Mouse (Mus musculus) hindbrain, postnatal 0 days (tissue): ENCODE results near the gene Wdr46. TPM values are rescaled to one million over a fixed set of nuclear protein-coding genes. Genes with fewer than 3 reads are reported as not detected.
A peak's percentile ranks its signal among the peaks of the same experiment; 100 is the strongest.

Experiments used
- ATAC-seq: fragments of 200-750 bp; cut with Nextera tagmentation; 2 replicates; pipeline ENCODE4 v1.8.0; 2017; ENCODE audit warnings: mild to moderate bottlenecking, moderate TSS enrichment, moderate library complexity
- DNase-seq: peaks from one replicate; pipeline ENCODE4 v3.0.0-alpha.2; 2015; ENCODE audit warnings: low spot score
- H3K27ac ChIP-seq: fragments of 300-500 bp; sonication (generic); 2 replicates; pipeline ENCODE4 v1.5.1; 2014; ENCODE audit warnings: mild to moderate bottlenecking
- H3K27me3 ChIP-seq: fragments of 300-500 bp; sonication (generic); 2 replicates; pipeline ENCODE4 v1.6.1; 2014; ENCODE audit warnings: low read length, mixed read lengths; ENCODE audit not compliant: insufficient read depth
- H3K36me3 ChIP-seq: fragments of 300-500 bp; sonication (generic); 2 replicates; pipeline ENCODE4 v1.6.1; 2014; ENCODE audit warnings: low read length, mixed read lengths; ENCODE audit not compliant: insufficient read depth
- H3K4me1 ChIP-seq: fragments of 300-500 bp; sonication (generic); 2 replicates; pipeline ENCODE4 v1.6.1; 2014; ENCODE audit warnings: antibody characterized with exemption, low read length, mixed read lengths; ENCODE audit not compliant: insufficient read depth
- H3K4me2 ChIP-seq: fragments of 300-500 bp; sonication (generic); 2 replicates; pipeline ENCODE4 v1.6.1; 2014; ENCODE audit warnings: low read depth, mild to moderate bottlenecking, low read length, moderate library complexity, mixed read lengths
- H3K4me3 ChIP-seq: fragments of 300-500 bp; sonication (generic); 2 replicates; pipeline ENCODE4 v1.5.1; 2014; ENCODE audit warnings: low read length
- H3K9ac ChIP-seq: fragments of 300-500 bp; sonication (generic); replicated peaks from 2 replicates; pipeline ENCODE4 v1.6.1; 2014; ENCODE audit warnings: mild to moderate bottlenecking, low read length, moderate library complexity, mixed read lengths
- H3K9me3 ChIP-seq: fragments of 300-500 bp; sonication (generic); 2 replicates; pipeline ENCODE4 v1.6.1; 2016; ENCODE audit warnings: low read length, mixed read lengths
- CTCF ChIP-seq: IDR thresholded peaks from 2 replicates; pipeline ENCODE4 v1.5.1; 2016; ENCODE audit warnings: antibody characterized with exemption, control low read depth, low read depth
- WGBS: fragments of 180-500 bp; shearing (Covaris S2); extraction: QIAGEN DNeasy Blood & Tissue Kit; methylation state at CpG from one replicate; pipeline ENCODE4 v1.1.7; 2014; 5-methylcytosine and 5-hydroxymethylcytosine counted together
- polyA plus RNA-seq: library from polyadenylated mRNA; unstranded; fragments of >200 nt; fragmentation: Nextera tagmentation; extraction: Ambion mirVana; gene quantifications from 2 replicates; pipeline ENCODE4 v1.2.1, GENCODE M21; 2015
- total RNA-seq: library from RNA; depleted of rRNA; stranded (reverse); fragments of >200 nt; gene quantifications from 2 replicates; pipeline ENCODE4 v1.2.3, GENCODE M21; 2014

The Wdr46 gene
- total and polyA plus RNA-seq, 2 experiments from 2014 or later: 16.8 to 17.9 TPM

DNA sequence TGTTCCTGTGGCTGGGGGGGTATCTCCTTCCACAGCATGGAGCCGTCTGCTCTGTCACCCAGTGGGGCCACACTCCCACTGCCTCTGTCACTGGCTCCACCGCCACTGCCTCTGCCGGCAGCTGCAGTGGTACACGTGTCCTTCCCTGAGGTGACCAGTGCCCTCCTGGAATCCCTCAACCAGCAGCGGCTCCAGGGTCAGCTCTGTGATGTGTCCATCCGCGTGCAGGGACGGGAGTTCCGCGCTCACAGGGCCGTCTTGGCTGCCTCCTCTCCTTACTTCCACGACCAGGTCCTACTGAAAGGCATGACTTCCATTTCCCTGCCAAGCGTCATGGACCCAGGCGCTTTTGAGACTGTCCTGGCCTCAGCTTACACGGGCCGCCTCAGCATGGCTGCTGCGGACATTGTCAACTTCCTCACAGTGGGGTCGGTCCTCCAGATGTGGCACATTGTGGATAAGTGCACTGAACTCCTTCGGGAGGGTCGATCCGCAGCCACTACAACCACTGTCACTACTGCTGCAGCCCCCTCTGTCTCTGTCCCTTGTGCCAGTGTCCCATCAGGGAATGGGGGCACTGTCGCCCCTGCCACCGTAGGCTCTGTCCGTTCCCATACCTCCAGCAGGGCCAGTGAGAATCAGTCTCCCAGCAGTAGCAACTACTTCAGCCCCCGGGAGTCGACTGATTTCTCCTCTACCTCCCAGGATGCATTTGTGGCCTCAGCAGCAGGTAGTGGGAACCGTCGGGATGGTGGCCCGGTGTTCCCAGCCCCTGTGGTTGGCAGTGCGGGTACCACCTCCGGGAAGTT, 23.4 kb upstream of the Wdr46 start:
- H3K9ac ChIP-seq: no peak overlapping the region
- H3K9me3 ChIP-seq: no peaks in the 10 kb centered on the region
- no peak for TF ChIP-seq CTCF
- DNase-seq: no peak
- WGBS: 69% methylated on average over 31 of the region's 31 CpGs
- 0 out of 2 replicates have a peak, but pooled peaks cover 5% of the 10 kb centered on the region for H3K4me1 ChIP-seq
- peak overlapping the region; percentile 58 for H3K4me3 ChIP-seq
- H3K4me2 ChIP-seq: peak overlapping the region; percentile 76
- H3K27ac ChIP-seq: no peak overlapping the region
- peaks cover 21% of the 10 kb centered on the region for H3K36me3 ChIP-seq
- ATAC-seq: no peak
- no peaks in the 10 kb centered on the region for H3K27me3 ChIP-seq

DNA sequence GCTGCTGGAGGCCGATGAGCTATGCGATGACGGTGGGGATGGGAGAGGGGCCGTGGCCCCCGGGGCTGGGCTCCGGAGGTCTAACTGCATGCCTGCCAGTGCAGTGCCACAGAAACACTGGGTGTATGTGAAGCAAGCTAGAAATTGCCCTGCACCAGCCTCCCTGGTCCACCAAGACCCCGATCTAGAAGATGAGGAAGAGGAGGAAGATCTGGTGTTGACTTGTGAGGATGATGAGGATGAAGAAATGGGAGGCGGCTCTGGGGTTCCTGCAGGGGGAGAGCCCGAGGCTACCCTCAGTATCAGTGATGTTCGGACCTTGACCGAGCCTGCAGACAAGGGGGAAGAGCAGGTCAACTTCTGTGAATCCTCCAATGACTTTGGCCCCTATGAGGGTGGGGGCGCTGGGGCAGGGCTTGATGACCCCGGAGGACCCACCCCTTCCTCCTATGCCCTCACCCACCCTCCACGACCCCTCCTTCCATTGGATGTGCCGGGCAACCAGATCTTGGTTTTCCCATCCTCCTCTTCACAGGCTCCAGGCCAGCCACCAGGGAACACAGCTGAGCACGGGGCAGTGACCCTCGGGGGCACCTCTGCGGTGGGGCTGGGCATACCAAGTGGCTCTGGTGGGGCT, 22.7 kb upstream of the Wdr46 start:
- no peak overlapping the region for H3K4me2 ChIP-seq
- H3K4me1 ChIP-seq: 0 out of 2 replicates have a peak, but pooled peaks cover 5% of the 10 kb centered on the region
- peaks cover 16% of the 10 kb centered on the region; the same call in 1 of the 2 replicates for H3K36me3 ChIP-seq
- 83% methylated on average over 18 of the region's 18 CpGs for WGBS
- no peak for TF ChIP-seq CTCF
- ATAC-seq: no peak
- DNase-seq: no peak
- H3K27ac ChIP-seq: no peak overlapping the region
- no peak overlapping the region for H3K9ac ChIP-seq
- H3K27me3 ChIP-seq: no peaks in the 10 kb centered on the region
- H3K9me3 ChIP-seq: no peaks in the 10 kb centered on the region
- H3K4me3 ChIP-seq: no peak overlapping the region

DNA sequence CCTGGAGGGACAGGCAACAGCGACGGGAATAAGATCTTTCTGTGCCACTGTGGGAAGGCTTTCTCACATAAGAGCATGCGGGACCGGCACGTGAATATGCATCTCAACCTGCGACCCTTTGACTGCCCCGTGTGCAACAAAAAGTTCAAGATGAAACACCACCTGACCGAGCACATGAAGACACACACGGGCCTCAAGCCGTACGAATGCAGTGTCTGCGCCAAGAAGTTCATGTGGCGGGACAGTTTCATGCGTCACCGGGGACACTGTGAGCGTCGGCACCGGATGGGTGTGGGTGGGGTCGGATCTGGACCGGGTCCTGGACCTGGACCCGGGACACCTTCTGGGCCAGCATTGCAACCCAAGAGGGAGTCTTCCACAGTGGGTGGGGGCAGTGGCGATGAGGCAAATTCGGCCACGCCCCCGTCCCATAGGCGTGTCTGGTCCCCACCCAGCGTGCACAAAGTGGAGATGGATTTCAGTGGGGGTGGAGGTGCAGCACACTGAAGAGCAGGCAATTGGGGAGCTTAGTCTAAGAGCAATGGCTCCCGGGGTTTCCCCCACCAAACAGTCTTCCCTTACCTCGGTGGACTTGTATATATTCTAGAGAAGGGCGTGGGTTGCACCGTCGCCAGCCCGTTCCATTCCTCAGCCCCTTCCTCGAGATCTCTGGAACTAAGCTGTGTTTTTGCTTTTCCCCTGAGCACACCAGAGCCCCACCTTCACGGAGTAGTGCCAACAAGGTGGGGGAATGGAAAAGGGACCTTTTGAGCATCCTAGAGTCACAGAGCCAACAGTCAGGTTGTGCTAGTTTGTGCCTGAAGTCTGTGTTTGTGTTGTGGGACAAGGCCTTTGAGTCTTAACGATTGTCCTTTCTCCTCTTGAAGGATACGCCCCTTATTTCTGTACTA, 21.9 kb upstream of the Wdr46 start:
- Histone ChIP-seq H3K9ac (no peak overlapping the region), H3K27me3 (no peaks in the 10 kb centered on the region), H3K4me2 (peak overlapping the region; percentile 74), H3K4me1 (0 out of 2 replicates have a peak, but pooled peaks cover 5% of the 10 kb centered on the region), H3K36me3 (peaks cover 11% of the 10 kb centered on the region; the same call in 1 of the 2 replicates), H3K27ac (no peak overlapping the region), H3K4me3 (peak overlapping the region; percentile 48; the same call in 1 of the 2 replicates), H3K9me3 (no peaks in the 10 kb centered on the region)
- TF ChIP-seq CTCF: no peak
- ATAC-seq (no peak), DNase-seq (no peak)
- WGBS: 62% methylated on average over 37 of the region's 37 CpGs

DNA sequence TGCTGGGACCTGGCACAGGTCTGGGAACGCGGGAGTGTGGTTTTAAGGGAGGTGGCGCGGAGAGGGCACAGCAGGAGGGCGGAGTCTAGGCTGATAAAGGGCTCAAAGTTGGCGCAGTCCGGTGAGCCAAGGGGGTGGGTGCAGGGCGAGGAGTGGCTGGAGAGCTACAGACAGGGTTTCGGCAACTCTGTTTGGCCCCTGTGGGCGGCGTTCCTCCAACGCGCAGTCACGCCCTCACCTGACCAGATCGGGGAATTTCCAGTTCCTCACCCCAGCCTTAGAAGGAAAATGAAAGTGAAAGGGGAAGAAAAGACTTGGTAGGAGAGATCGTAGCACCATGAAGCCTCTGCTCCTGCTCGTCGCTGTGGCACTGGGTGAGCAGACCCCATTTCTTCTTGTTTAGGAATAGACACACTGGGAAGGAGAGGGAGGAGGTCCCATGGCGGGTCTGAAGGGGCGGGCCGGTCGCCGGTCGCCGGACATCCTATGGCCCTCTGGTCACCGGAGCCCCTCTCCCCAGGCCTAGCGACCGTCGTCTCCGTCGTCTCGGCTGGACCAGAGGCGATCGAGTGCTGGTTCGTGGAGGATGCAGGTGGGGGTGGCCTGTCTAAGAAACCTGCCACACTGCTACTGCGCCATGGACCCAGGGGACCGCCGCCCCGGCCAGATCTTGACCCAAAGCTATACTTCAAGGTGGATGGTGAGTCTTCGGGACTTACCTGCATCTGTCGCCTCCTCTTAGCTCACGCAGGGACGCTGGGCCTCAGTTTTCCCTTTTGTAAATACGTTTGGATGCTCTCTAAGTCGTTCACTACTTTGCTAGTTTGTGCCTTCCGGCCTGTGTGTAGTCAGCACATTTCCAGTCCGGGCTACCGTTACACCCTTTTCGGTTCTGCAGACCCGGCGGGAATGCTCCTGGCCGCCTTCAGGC, 20.8 kb upstream of the Wdr46 start:
- peak overlapping the region; percentile 52 for H3K9ac ChIP-seq
- no peaks in the 10 kb centered on the region for H3K9me3 ChIP-seq
- no peaks in the 10 kb centered on the region for H3K27me3 ChIP-seq
- ATAC-seq: no peak
- peak; percentile 47 for TF ChIP-seq CTCF
- H3K27ac ChIP-seq: peak overlapping the region; percentile 59
- 3% methylated on average over 52 of the region's 52 CpGs for WGBS
- peak; percentile 51 for DNase-seq
- peak overlapping the region; percentile 74 for H3K4me2 ChIP-seq
- peaks cover 2% of the 10 kb centered on the region; the same call in 1 of the 2 replicates for H3K36me3 ChIP-seq
- H3K4me3 ChIP-seq: peak overlapping the region; percentile 48
- H3K4me1 ChIP-seq: 0 out of 2 replicates have a peak, but pooled peaks cover 5% of the 10 kb centered on the region

DNA sequence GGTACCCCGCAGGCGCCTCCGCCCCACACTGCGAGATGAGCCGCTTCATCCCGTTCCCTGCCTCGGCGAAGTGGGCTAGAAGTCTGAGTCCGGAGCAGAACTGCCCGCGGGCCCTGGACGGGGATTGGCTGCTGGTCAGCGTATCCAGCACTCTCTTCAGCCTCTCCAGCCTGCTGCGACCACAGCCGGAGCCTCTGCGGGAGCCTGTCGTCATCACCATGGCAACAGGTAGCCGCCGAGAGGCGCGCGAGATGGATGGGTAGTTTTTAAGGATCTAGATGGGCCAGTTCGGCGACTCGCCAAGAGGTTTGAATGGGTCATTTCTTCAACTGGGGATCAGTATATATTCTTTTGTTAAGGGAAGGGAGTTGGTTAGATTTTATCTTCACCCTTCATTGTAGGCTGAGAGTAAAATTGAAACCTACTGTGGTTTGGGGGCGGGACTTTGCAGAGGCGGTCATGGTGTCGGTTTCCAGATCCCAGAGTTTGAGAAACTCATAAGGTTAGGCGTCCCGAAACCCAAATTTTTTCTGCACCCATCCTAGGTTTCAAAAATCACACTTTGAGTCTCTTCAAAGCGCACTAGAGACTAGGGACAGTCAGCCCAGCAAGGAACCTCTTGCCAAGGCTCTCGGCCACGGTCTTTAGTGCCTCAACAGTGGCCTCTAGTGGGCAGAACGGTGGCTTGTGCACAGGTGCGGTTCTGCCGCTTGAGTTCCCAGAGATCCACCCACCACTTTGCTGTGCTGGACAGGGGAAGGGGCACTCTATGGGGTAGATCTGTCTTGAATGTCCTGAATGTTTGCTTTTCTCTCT, 20.0 kb upstream of the Wdr46 start:
- Histone ChIP-seq H3K4me2 (peak overlapping the region; percentile 74), H3K4me3 (peak overlapping the region; percentile 48), H3K9me3 (no peaks in the 10 kb centered on the region), H3K27me3 (no peaks in the 10 kb centered on the region), H3K4me1 (0 out of 2 replicates have a peak, but pooled peaks cover 5% of the 10 kb centered on the region), H3K9ac (peak overlapping the region; percentile 52), H3K36me3 (no peaks in the 10 kb centered on the region), H3K27ac (peak overlapping the region; percentile 59)
- ATAC-seq: peak; percentile 27; the same call in 1 of the 2 replicates
- DNase-seq: peak; percentile 86
- WGBS: 2% methylated on average over 36 of the region's 36 CpGs
- TF ChIP-seq CTCF: peak; percentile 87
